Mouse (Mus musculus) embryonic facial prominence, embryonic 14.5 days (tissue): ENCODE measurements at regions not wholly inside any gene's neighbourhood (a gene's known extent, or its start where the extent isn't known, plus 50 kb on each side); places are given as distances from the start of the nearest gene placed in this dataset.

ENCODE experiments used
- ATAC-seq: fragments of 200-750 bp; cut with Nextera tagmentation; 2 replicates; pipeline ENCODE4 v1.8.0; 2017; ENCODE audit warnings: low read depth, moderate number of reproducible peaks, moderate TSS enrichment
- DNase-seq: peaks from one replicate; pipeline ENCODE4 v3.0.0-alpha.2; 2015; ENCODE audit warnings: low spot score
- H3K27ac ChIP-seq: fragments of 300-500 bp; sonication (generic); replicated peaks from 2 replicates; pipeline ENCODE4 v1.5.1; 2014; ENCODE audit warnings: low read depth, mild to moderate bottlenecking, low read length, moderate library complexity
- H3K27me3 ChIP-seq: fragments of 300-500 bp; sonication (generic); replicated peaks from 2 replicates; pipeline ENCODE4 v1.6.1; 2014; ENCODE audit warnings: low read length; ENCODE audit not compliant: control insufficient read depth, insufficient read depth
- H3K36me3 ChIP-seq: fragments of 300-500 bp; sonication (generic); 2 replicates; pipeline ENCODE4 v1.6.1; 2014; ENCODE audit warnings: low read length, mixed read lengths; ENCODE audit not compliant: control insufficient read depth, insufficient read depth
- H3K4me1 ChIP-seq: fragments of 300-500 bp; sonication (generic); 2 replicates; pipeline ENCODE4 v1.6.1; 2014; ENCODE audit warnings: antibody characterized with exemption, low read length; ENCODE audit not compliant: control insufficient read depth, insufficient read depth
- H3K4me2 ChIP-seq: fragments of 300-500 bp; sonication (generic); 2 replicates; pipeline ENCODE4 v1.6.1; 2014; ENCODE audit warnings: low read depth, mild to moderate bottlenecking, low read length, moderate library complexity, mixed read lengths
- H3K4me3 ChIP-seq: fragments of 300-500 bp; sonication (generic); 2 replicates; pipeline ENCODE4 v1.5.1; 2014; ENCODE audit warnings: low read depth, mild to moderate bottlenecking, low read length
- H3K9ac ChIP-seq: fragments of 300-500 bp; sonication (generic); 2 replicates; pipeline ENCODE4 v1.6.1; 2014; ENCODE audit warnings: low read depth, mild to moderate bottlenecking, low read length, moderate library complexity, mixed read lengths
- H3K9me3 ChIP-seq: fragments of 300-500 bp; sonication (generic); 2 replicates; pipeline ENCODE4 v1.6.1; 2016; ENCODE audit warnings: low read length; ENCODE audit not compliant: control insufficient read depth
- WGBS: fragments of 180-500 bp; shearing (Covaris S2); extraction: QIAGEN DNeasy Blood & Tissue Kit; methylation state at CpG from one replicate; pipeline ENCODE4 v1.1.7; 2014; 5-methylcytosine and 5-hydroxymethylcytosine counted together

DNA sequence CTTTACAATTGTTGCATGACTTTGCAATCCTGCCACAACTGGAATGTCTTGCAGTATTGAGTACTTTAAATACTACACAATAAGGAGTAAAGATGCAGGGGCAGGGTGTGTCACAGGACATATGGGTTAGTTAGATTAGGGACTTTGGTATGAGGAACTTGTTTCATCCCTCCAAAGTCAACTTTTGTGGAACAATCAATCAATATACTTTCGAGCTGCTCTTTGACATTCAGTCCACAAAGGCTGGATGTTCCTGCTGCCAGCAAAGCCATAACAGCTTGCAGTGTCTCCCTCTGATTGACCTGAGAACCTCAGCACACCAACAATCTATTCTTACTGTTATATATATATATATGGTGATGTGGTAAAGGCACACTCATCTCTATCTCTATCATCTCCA, 314.5 kb downstream of the 9330182O14Rik start:
- WGBS = 85% methylated on average over 1 of the region's 1 CpGs

DNA sequence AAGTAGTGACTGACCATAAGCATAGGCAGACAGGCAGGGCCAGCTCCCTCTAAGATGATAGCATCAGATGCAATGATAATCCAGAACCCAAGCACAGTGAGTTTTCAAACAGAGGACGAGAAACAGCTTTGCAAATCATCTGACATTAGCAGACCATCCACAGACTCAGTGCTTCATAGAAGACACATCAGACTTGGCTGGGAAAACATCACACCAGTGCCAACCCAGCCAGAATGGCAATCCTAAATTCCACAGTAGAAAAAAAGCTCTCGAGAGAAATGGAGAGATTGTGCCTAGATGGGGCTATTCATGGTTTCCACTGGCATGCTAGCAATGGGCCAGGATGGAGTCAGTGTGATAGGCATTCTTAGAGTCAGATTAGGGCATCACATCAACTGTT, 319.1 kb downstream of the 9330182O14Rik start:
- ATAC-seq (no peak), DNase-seq (no peak)
- WGBS = 79% methylated on average over 2 of the region's 2 CpGs
- Histone ChIP-seq H3K4me2 (no peak overlapping the region), H3K4me1 (no peaks in the 10 kb centered on the region), H3K27ac (no peak overlapping the region), H3K36me3 (no peaks in the 10 kb centered on the region), H3K4me3 (no peak overlapping the region), H3K27me3 (no peaks in the 10 kb centered on the region), H3K9me3 (no peaks in the 10 kb centered on the region), H3K9ac (no peak overlapping the region)

More for the DNA sequence above, 314.5 kb downstream of the 9330182O14Rik start:
- Histone ChIP-seq H3K27me3 (no peaks in the 10 kb centered on the region), H3K36me3 (no peaks in the 10 kb centered on the region), H3K4me2 (no peak overlapping the region), H3K27ac (no peak overlapping the region), H3K9me3 (no peaks in the 10 kb centered on the region), H3K4me3 (no peak overlapping the region), H3K9ac (no peak overlapping the region), H3K4me1 (no peaks in the 10 kb centered on the region)
- DNase-seq (no peak), ATAC-seq (no peak)

DNA sequence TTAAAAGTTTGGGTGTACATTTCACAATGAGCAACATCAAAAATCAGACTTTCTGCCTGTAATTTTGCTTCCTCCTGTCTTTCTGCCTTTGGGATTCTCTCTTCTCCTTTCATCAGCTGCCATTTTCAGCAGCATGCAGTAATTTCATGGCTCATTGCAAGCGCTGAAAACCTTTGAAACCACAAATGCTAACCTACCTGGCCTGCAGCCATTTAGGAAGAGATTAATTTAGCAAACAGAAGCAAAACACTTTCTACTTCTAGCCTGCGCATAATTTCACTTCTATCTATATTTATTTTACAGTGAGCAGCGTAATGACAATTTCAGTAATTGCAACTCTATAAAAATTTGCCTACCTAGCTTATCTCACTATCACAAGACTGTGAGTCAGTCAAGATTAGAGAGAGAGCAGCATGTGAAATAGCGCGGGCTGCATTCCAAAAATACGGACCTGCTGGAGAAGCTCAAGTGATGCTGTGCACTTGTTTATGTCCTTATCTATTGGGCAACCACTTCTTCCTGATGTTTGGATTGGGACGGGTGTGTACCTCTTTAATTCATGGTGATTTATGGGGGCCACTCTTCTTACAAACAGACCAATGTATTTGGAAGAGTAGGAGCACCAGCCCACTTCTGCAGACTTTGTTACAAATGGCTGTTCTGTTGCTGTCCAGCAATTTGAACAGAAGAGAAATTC, 341.6 kb downstream of the 9330182O14Rik start:
- no peaks in the 10 kb centered on the region for H3K27me3 ChIP-seq
- H3K9ac ChIP-seq = no peak overlapping the region
- DNase-seq (peak; percentile 50), ATAC-seq (no peak)
- peaks cover 9% of the 10 kb centered on the region; the same call in 1 of the 2 replicates for H3K4me1 ChIP-seq
- no peak overlapping the region for H3K27ac ChIP-seq
- WGBS = 61% methylated on average over 7 of the region's 7 CpGs
- H3K4me3 ChIP-seq = no peak overlapping the region
- H3K4me2 ChIP-seq = no peak overlapping the region
- H3K36me3 ChIP-seq = no peaks in the 10 kb centered on the region
- no peaks in the 10 kb centered on the region for H3K9me3 ChIP-seq

DNA sequence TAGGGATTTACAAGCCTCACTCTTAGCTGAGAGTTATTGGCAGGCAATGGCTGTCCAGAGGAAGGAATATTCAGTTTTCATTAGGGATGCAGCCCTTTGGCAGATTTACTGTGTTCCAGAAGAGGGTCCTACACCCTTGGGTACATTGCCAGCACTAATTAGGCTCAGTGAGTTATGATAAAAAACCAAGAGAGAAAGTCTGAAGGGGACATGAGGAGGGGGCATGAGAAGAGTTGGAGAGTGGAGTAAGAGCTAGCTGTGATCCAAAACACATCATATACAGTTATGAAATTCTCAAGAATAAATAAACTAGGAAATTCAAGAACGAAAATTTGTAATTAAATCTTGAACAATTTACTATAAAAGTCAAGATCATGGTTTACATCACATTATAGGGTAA, 346.2 kb downstream of the 9330182O14Rik start:
- H3K36me3 ChIP-seq = no peaks in the 10 kb centered on the region
- no peaks in the 10 kb centered on the region for H3K27me3 ChIP-seq
- no peak overlapping the region for H3K27ac ChIP-seq
- H3K4me2 ChIP-seq = no peak overlapping the region
- no peak for DNase-seq
- ATAC-seq = no peak
- peaks cover 8% of the 10 kb centered on the region; the same call in 1 of the 2 replicates for H3K4me1 ChIP-seq
- no peaks in the 10 kb centered on the region for H3K9me3 ChIP-seq
- WGBS = 69% methylated on average over 1 of the region's 1 CpGs
- no peak overlapping the region for H3K9ac ChIP-seq
- H3K4me3 ChIP-seq = no peak overlapping the region

DNA sequence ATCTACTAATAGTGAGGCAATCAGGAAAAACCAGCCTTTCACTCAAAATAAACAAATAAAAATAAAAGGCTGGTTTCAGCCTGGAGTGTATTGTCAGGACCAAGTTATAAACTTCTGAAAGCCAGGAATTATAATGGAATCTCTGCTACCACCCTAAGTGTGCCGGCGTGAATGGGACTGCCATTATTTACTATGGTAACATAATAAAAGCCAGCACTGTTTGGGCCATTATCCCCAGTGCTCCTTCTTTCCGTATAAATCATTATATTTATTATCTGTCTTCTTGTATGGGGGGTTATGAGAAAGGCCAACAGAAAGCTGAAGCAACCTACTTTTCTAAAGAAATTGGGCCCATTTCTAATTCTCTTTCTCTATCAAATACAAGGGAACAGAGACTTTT, 347.1 kb downstream of the 9330182O14Rik start:
- no peak overlapping the region for H3K27ac ChIP-seq
- no peak for ATAC-seq
- no peaks in the 10 kb centered on the region for H3K9me3 ChIP-seq
- H3K27me3 ChIP-seq = no peaks in the 10 kb centered on the region
- no peak overlapping the region for H3K4me2 ChIP-seq
- 66% methylated on average over 3 of the region's 3 CpGs for WGBS
- H3K9ac ChIP-seq = no peak overlapping the region
- no peak overlapping the region for H3K4me3 ChIP-seq
- H3K36me3 ChIP-seq = no peaks in the 10 kb centered on the region
- no peak for DNase-seq
- no peaks in the 10 kb centered on the region; the same call in 1 of the 2 replicates for H3K4me1 ChIP-seq

DNA sequence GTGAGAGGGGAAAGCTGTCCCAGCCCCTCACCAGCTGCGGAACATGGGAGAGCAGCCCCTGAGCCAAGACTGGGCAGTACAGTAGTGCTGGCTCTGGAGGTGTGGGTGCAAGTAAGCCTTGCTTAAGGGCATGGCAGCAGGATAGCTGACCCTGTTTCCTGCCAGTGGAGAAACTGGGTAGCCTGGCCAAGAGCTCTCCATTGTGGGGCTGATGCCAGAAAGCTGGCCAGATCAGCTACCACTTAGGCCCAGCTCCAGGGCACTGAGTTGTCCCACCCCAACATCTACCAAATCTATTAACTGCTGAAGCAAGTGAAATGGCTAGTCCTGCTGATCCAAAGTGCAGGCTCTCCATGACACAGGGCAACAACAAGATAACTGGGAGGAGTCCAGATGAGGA, 351.8 kb downstream of the 9330182O14Rik start:
- ATAC-seq (no peak), DNase-seq (no peak)
- 88% methylated on average over 1 of the region's 1 CpGs for WGBS

DNA sequence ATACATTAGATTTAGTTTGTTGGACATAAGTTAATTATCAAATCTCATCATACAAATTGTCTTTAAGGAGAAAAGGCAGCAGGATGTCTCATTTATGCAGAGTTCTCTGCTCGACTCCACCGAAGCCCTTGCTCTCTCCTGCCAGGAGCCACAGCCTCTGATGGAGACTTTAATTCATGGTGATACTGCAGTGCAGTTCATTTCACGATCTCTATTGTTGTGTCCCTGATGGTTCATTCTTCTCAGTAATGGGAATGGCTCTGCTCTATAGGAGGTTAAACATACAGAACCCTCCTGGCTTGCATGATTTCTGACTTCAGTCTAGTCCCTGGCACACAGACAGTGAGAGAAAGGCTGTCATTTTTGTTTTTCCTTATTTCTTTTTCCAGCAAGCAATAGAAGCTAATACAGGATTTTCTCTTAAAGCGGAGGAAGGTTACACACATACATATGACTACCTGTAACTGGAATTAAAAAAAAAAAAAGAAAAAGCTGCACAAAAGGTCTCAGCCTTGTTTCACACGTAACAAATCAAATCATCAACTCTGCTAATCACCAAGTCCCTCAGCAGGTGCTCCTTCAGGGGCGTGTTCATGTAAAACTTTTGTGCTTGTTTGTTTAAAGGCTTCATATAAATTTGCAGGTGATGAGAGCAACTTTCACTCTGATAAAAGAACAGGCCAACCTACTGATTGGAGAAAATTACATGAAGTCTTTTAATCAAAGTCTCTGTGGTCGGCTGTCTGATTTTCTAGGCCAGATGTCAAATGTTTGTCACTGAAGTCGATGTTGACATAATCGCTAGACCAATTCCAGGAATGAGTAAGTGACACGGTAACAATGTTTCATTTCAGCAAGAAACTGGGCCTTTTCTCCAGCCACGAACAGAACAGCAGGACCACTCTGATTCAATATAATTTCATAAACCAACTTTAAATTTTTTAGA, 367.3 kb downstream of the 9330182O14Rik start:
- ATAC-seq = no peak
- WGBS = 48% methylated on average over 11 of the region's 11 CpGs
- Histone ChIP-seq H3K9me3 (no peaks in the 10 kb centered on the region), H3K36me3 (no peaks in the 10 kb centered on the region), H3K9ac (no peak overlapping the region), H3K4me1 (no peaks in the 10 kb centered on the region), H3K4me3 (no peak overlapping the region), H3K27ac (no peak overlapping the region), H3K27me3 (no peaks in the 10 kb centered on the region), H3K4me2 (no peak overlapping the region)
- no peak for DNase-seq

More for the DNA sequence above, 351.8 kb downstream of the 9330182O14Rik start:
- H3K4me1 ChIP-seq = no peaks in the 10 kb centered on the region
- H3K4me3 ChIP-seq = no peak overlapping the region
- H3K27me3 ChIP-seq = no peaks in the 10 kb centered on the region
- H3K36me3 ChIP-seq = no peaks in the 10 kb centered on the region
- no peak overlapping the region for H3K9ac ChIP-seq
- no peaks in the 10 kb centered on the region for H3K9me3 ChIP-seq
- no peak overlapping the region for H3K27ac ChIP-seq
- no peak overlapping the region for H3K4me2 ChIP-seq

DNA sequence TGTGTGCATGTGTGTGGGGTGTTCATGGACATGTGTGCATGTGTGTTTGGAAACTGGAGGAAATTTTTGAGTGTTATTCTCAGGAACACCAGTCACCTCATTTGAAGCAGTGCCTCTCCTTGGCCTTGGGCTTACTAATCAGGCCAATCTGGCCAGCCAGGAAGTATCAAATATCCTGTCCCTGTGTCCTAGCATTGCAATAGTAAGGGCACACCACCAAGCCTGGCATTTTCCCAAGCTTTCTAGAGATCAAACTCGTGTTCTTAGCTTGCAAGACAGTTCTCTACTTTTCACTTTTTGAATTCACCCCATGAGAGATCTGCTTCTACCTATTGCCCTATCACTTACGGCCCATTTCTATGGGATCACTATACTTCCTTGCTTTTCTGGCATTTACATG, 376.7 kb downstream of the 9330182O14Rik start:
- 51% methylated on average over 2 of the region's 2 CpGs for WGBS
- H3K4me1 ChIP-seq = no peaks in the 10 kb centered on the region
- H3K9ac ChIP-seq = no peak overlapping the region
- DNase-seq (no peak), ATAC-seq (no peak)
- no peak overlapping the region for H3K27ac ChIP-seq
- no peaks in the 10 kb centered on the region for H3K27me3 ChIP-seq
- H3K9me3 ChIP-seq = no peaks in the 10 kb centered on the region
- H3K4me3 ChIP-seq = no peak overlapping the region
- no peak overlapping the region for H3K4me2 ChIP-seq
- H3K36me3 ChIP-seq = no peaks in the 10 kb centered on the region
